Mouse (Mus musculus): ENCODE results near the gene Isca2. TPM values are rescaled to one million over a fixed set of nuclear protein-coding genes. Genes with fewer than 3 reads are reported as not detected.

The Isca2 gene
- polyA plus RNA-seq, 1 experiment from 2014 or later, result 137 TPM

GRCm38 (mm10) chr12:84818496-84818895 is 45.4 kb downstream of the Isca2 start:
- WGBS, result 68% methylated on average over 4 of the region's 4 CpGs
- Histone ChIP-seq H3K4me2 (ENCODE audit: low read length) (no peak overlapping the region), H3K36me3 (ENCODE audit: control insufficient read depth, insufficient read depth, low read length) (no peaks in the 10 kb centered on the region), H3K9me3 (replicated peaks; ENCODE audit: control insufficient read depth, low read length, poor library complexity, severe bottlenecking) (no peaks in the 10 kb centered on the region), H3K27me3 (ENCODE audit: control insufficient read depth, insufficient read depth, low read depth, low read length) (no peaks in the 10 kb centered on the region), H3K9ac (ENCODE audit: low read depth, low read length) (no peak overlapping the region), H3K4me3 (ENCODE audit: low read depth, low read length) (no peak overlapping the region), H3K4me1 (ENCODE audit: control insufficient read depth, insufficient read depth, low read length) (no peaks in the 10 kb centered on the region), H3K27ac (ENCODE audit: low read length) (no peak overlapping the region)
- ATAC-seq, result no peak

- H3K4me1 ChIP-seq (ENCODE audit: control insufficient read depth, insufficient read depth, low read length), result no peaks in the 10 kb centered on the region
- H3K4me2 ChIP-seq (ENCODE audit: low read length), result no peak overlapping the region
- no peak overlapping the region for H3K9ac ChIP-seq (ENCODE audit: low read depth, low read length)
- no peaks in the 10 kb centered on the region for H3K9me3 ChIP-seq (replicated peaks; ENCODE audit: control insufficient read depth, low read length, poor library complexity, severe bottlenecking)
- ATAC-seq, result no peak
- 86% methylated on average over 13 of the region's 13 CpGs for WGBS
- H3K27ac ChIP-seq (ENCODE audit: low read length), result no peak overlapping the region
- no peaks in the 10 kb centered on the region for H3K27me3 ChIP-seq (ENCODE audit: control insufficient read depth, insufficient read depth, low read depth, low read length)
- H3K4me3 ChIP-seq (ENCODE audit: low read depth, low read length), result no peak overlapping the region
- no peaks in the 10 kb centered on the region for H3K36me3 ChIP-seq (ENCODE audit: control insufficient read depth, insufficient read depth, low read length)
Observed at GRCm38 (mm10) chr12:84819236-84820168, 46.5 kb downstream of the Isca2 start.

GRCm38 (mm10) chr12:84823601-84824000 is 50.5 kb downstream of the Isca2 start:
- Histone ChIP-seq H3K9ac (ENCODE audit: low read depth, low read length) (no peak overlapping the region), H3K4me2 (ENCODE audit: low read length) (no peak overlapping the region), H3K4me3 (ENCODE audit: low read depth, low read length) (no peak overlapping the region), H3K27me3 (ENCODE audit: control insufficient read depth, insufficient read depth, low read depth, low read length) (no peaks in the 10 kb centered on the region; the same call in 1 of the 2 replicates), H3K36me3 (ENCODE audit: control insufficient read depth, insufficient read depth, low read length) (no peaks in the 10 kb centered on the region), H3K27ac (ENCODE audit: low read length) (no peak overlapping the region), H3K4me1 (ENCODE audit: control insufficient read depth, insufficient read depth, low read length) (no peaks in the 10 kb centered on the region), H3K9me3 (replicated peaks; ENCODE audit: control insufficient read depth, low read length, poor library complexity, severe bottlenecking) (no peaks in the 10 kb centered on the region)
- WGBS, result 82% methylated on average over 7 of the region's 7 CpGs
- no peak for ATAC-seq

- no peak for ATAC-seq
- H3K4me2 ChIP-seq (ENCODE audit: low read length), result no peak overlapping the region
- no peak overlapping the region for H3K27ac ChIP-seq (ENCODE audit: low read length)
- no peak overlapping the region for H3K4me3 ChIP-seq (ENCODE audit: low read depth, low read length)
- H3K27me3 ChIP-seq (ENCODE audit: control insufficient read depth, insufficient read depth, low read depth, low read length), result no peaks in the 10 kb centered on the region; the same call in 1 of the 2 replicates
- 66% methylated on average over 5 of the region's 5 CpGs for WGBS
- H3K36me3 ChIP-seq (ENCODE audit: control insufficient read depth, insufficient read depth, low read length), result no peaks in the 10 kb centered on the region
- no peaks in the 10 kb centered on the region for H3K4me1 ChIP-seq (ENCODE audit: control insufficient read depth, insufficient read depth, low read length)
- no peak overlapping the region for H3K9ac ChIP-seq (ENCODE audit: low read depth, low read length)
- no peaks in the 10 kb centered on the region for H3K9me3 ChIP-seq (replicated peaks; ENCODE audit: control insufficient read depth, low read length, poor library complexity, severe bottlenecking)
Observed at GRCm38 (mm10) chr12:84824203-84824602, 51.2 kb downstream of the Isca2 start.

Other genes starting within 250 kb of the Isca2 start
- gene Vsx2, start 203.5 kb upstream of the Isca2 start, polyA plus RNA-seq (2015; fragmentation: Nextera tagmentation; extraction: Ambion mirVana), result 1.5 and 1.9 TPM in 2 replicates
- gene Abcd4, start 155.8 kb upstream of the Isca2 start, polyA plus RNA-seq (2015; fragmentation: Nextera tagmentation; extraction: Ambion mirVana), result 13.9 and 14.5 TPM in 2 replicates
- gene Vrtn, start 132.2 kb upstream of the Isca2 start, polyA plus RNA-seq (2015; fragmentation: Nextera tagmentation; extraction: Ambion mirVana), result 0.08 and 0.09 TPM in 2 replicates
- 7.7 and 10.9 TPM in 2 replicates for gene Syndig1l, start 74.4 kb upstream of the Isca2 start, polyA plus RNA-seq (2015; fragmentation: Nextera tagmentation; extraction: Ambion mirVana)
- 53.0 and 54.8 TPM in 2 replicates for gene Npc2, start 99 bp upstream of the Isca2 start, polyA plus RNA-seq (2015; fragmentation: Nextera tagmentation; extraction: Ambion mirVana)
- 0.11 TPM in 1 of 2 replicates, not detected in the other for gene Ltbp2, start 103.3 kb downstream of the Isca2 start, polyA plus RNA-seq (2015; fragmentation: Nextera tagmentation; extraction: Ambion mirVana)
- gene Fcf1, start 197.6 kb downstream of the Isca2 start, polyA plus RNA-seq (2015; fragmentation: Nextera tagmentation; extraction: Ambion mirVana), result 75.7 and 82.0 TPM in 2 replicates
- 37.9 and 38.4 TPM in 2 replicates for gene Arel1, start 197.6 kb downstream of the Isca2 start, polyA plus RNA-seq (2015; fragmentation: Nextera tagmentation; extraction: Ambion mirVana)
- 30.3 and 32.1 TPM in 2 replicates for gene Ylpm1, start 223.1 kb downstream of the Isca2 start, polyA plus RNA-seq (2015; fragmentation: Nextera tagmentation; extraction: Ambion mirVana)

Measured in midbrain, embryonic 16.5 days (tissue).